In genomic region chr4:32950356-32951034, GRCm38 (mm10) we compare ENCODE assay signal across 8 mouse cellular contexts. TPM values are rescaled to one million over a fixed set of nuclear protein-coding genes. Genes with fewer than 3 reads are reported as not detected.
DNase-seq lines count a peak whose midpoint lies in the region; ATAC-seq and TF ChIP-seq lines count a peak whose summit lies in the region.

TSS of gene Ankrd6 (minus strand) at chr4:32950841.

- no peaks in the 10 kb centered on the region for H3K36me3 ChIP-seq in forebrain, embryonic 10.5 days (replicated peaks)
- no peaks in the 10 kb centered on the region for H3K36me3 ChIP-seq in heart, embryonic 14.5 days (ENCODE audit: control insufficient read depth, insufficient read depth, low read length)
- no peaks in the 10 kb centered on the region for H3K36me3 ChIP-seq in liver, embryonic 14.5 days (replicated peaks; ENCODE audit: control insufficient read depth, insufficient read depth, low read depth)
- no peaks in the 10 kb centered on the region for H3K36me3 ChIP-seq in neural tube, embryonic 12.5 days
- H3K36me3 ChIP-seq in stomach, embryonic 16.5 days (ENCODE audit: control insufficient read depth, insufficient read depth, low read length), result no peaks in the 10 kb centered on the region

- H3K4me1 ChIP-seq in forebrain, embryonic 10.5 days, result peaks cover 37% of the 10 kb centered on the region
- H3K4me1 ChIP-seq in heart, embryonic 14.5 days (ENCODE audit: control insufficient read depth in 2 of 2, insufficient read depth in 2 of 2, low read length in 2 of 2), result peaks cover 0 to 23% of the 10 kb centered on the region in 2 experiments; a peak in 2 of 4 replicates
- peaks cover 0 to 2% of the 10 kb centered on the region in 2 experiments; a peak in 1 of 4 replicates for H3K4me1 ChIP-seq in liver, embryonic 14.5 days (replicated peaks; ENCODE audit: control insufficient read depth in 2 of 2, insufficient read depth in 2 of 2, low read length in 1 of 2)
- H3K4me1 ChIP-seq in neural tube, embryonic 12.5 days, result peaks cover 25% of the 10 kb centered on the region
- peaks cover 15% of the 10 kb centered on the region for H3K4me1 ChIP-seq in stomach, embryonic 16.5 days (ENCODE audit: control insufficient read depth, insufficient read depth, low read length)

- peak within 1 kb of the TSS; percentile 71 for H3K4me3 ChIP-seq in forebrain, embryonic 10.5 days
- H3K4me3 ChIP-seq in heart, embryonic 14.5 days (ENCODE audit: control insufficient read depth in 1 of 2, insufficient read depth in 1 of 2, low read depth in 1 of 2, low read length in 2 of 2), result peak within 1 kb of the TSS; percentile 80 to 89
- H3K4me3 ChIP-seq in liver, embryonic 14.5 days (ENCODE audit: insufficient read depth in 1 of 2, low read depth in 2 of 2, low read length in 2 of 2), result peak within 1 kb of the TSS; percentile 40 to 60
- peak within 1 kb of the TSS; percentile 62 for H3K4me3 ChIP-seq in neural tube, embryonic 12.5 days
- H3K4me3 ChIP-seq in stomach, embryonic 16.5 days (replicated peaks; ENCODE audit: low read length), result peak within 1 kb of the TSS; percentile 81

- no peaks in the 10 kb centered on the region for H3K9me3 ChIP-seq in forebrain, embryonic 10.5 days
- H3K9me3 ChIP-seq in heart, embryonic 14.5 days (ENCODE audit: control insufficient read depth, low read length), result no peaks in the 10 kb centered on the region
- no peaks in the 10 kb centered on the region for H3K9me3 ChIP-seq in liver, embryonic 14.5 days (ENCODE audit: control insufficient read depth, low read length)
- no peaks in the 10 kb centered on the region for H3K9me3 ChIP-seq in neural tube, embryonic 12.5 days
- H3K9me3 ChIP-seq in stomach, embryonic 16.5 days (replicated peaks; ENCODE audit: control insufficient read depth, low read length), result no peaks in the 10 kb centered on the region

- peak within 1 kb of the TSS; percentile 84 for H3K27ac ChIP-seq in forebrain, embryonic 10.5 days
- H3K27ac ChIP-seq in heart, embryonic 14.5 days (replicated peaks in 1 of 2; ENCODE audit: control insufficient read depth in 1 of 2, insufficient read depth in 1 of 2, low read depth in 2 of 2, low read length in 2 of 2), result 0 out of 4 replicates have a peak within 1 kb of the TSS, but pooled peaks of 1 of the 2 experiments have one; percentile 3
- no peak within 1 kb of the TSS for H3K27ac ChIP-seq in liver, embryonic 14.5 days
- no peak within 1 kb of the TSS for H3K27ac ChIP-seq in neural tube, embryonic 12.5 days
- no peak within 1 kb of the TSS for H3K27ac ChIP-seq in stomach, embryonic 16.5 days (ENCODE audit: low read length)

- TF ChIP-seq CTCF in liver, embryonic 14.5 days (IDR thresholded peaks at IDR 0.05; ENCODE audit: low read depth), result peak; percentile 84

- ATAC-seq in CD4-positive, CD25-positive, alpha-beta regulatory T cell, adult 4 months, result peak; percentile 88
- peak; percentile 89 for ATAC-seq in heart, embryonic 14.5 days (ENCODE audit: insufficient number of reproducible peaks, insufficient read depth, low FRiP score, low read depth)
- peak; percentile 85 for ATAC-seq in liver, embryonic 14.5 days (ENCODE audit: insufficient read depth)
- ATAC-seq in neural tube, embryonic 12.5 days (ENCODE audit: low FRiP score, low read depth), result peak; percentile 88
- peak; percentile 91 for ATAC-seq in stomach, embryonic 16.5 days (ENCODE audit: insufficient read depth, low FRiP score)

- peak within 1 kb of the TSS; percentile 81 for H3K4me2 ChIP-seq in heart, embryonic 14.5 days (ENCODE audit: low read length)
- peak within 1 kb of the TSS; percentile 78 for H3K4me2 ChIP-seq in liver, embryonic 14.5 days (ENCODE audit: low read depth)
- H3K4me2 ChIP-seq in neural tube, embryonic 12.5 days (replicated peaks), result peak within 1 kb of the TSS; percentile 83
- H3K4me2 ChIP-seq in stomach, embryonic 16.5 days (ENCODE audit: low read depth, low read length), result peak within 1 kb of the TSS; percentile 96

- DNase-seq in c-Kit-negative CD71-positive TER-119-positive erythroid progenitor cells, embryonic 14.5 days (ENCODE audit: low read depth, low spot score), result peak; percentile 34
- peak; percentile 87 for DNase-seq in forebrain, embryonic 10.5 days (ENCODE audit: extremely low spot score, low spot score)
- DNase-seq in kidney, postnatal 10 days, result peak; percentile 87
- DNase-seq in liver, embryonic 14.5 days (ENCODE audit: low read depth in 3 of 3, low spot score in 3 of 3), result peak; percentile 20 to 50 (median 34)

- peak within 1 kb of the TSS; percentile 84 for H3K9ac ChIP-seq in heart, embryonic 14.5 days (ENCODE audit: low read length)
- H3K9ac ChIP-seq in liver, embryonic 14.5 days (replicated peaks), result no peak within 1 kb of the TSS; the same call in 1 of the 2 replicates
- H3K9ac ChIP-seq in neural tube, embryonic 12.5 days, result peak within 1 kb of the TSS; percentile 67
- peak within 1 kb of the TSS; percentile 78 for H3K9ac ChIP-seq in stomach, embryonic 16.5 days (ENCODE audit: low read length)

- WGBS in forebrain, embryonic 10.5 days, result under 1% methylated on average over 66 of the region's 66 CpGs
- 0% methylated on average over 56 of the region's 66 CpGs for WGBS in heart, embryonic 14.5 days
- under 1% methylated on average over 66 of the region's 66 CpGs for WGBS in liver, embryonic 14.5 days (ENCODE audit: insufficient replicate concordance)
- under 1% methylated on average over 66 of the region's 66 CpGs for WGBS in neural tube, embryonic 12.5 days
- under 1% methylated on average over 66 of the region's 66 CpGs for WGBS in stomach, embryonic 16.5 days

- peaks cover 30% of the 10 kb centered on the region for H3K27me3 ChIP-seq in forebrain, embryonic 10.5 days (ENCODE audit: poor library complexity, severe bottlenecking)
- H3K27me3 ChIP-seq in heart, embryonic 14.5 days (ENCODE audit: control insufficient read depth, insufficient read depth, low read length), result peaks cover 9% of the 10 kb centered on the region
- H3K27me3 ChIP-seq in liver, embryonic 14.5 days (ENCODE audit: control insufficient read depth, insufficient read depth, low read length), result peaks cover 48% of the 10 kb centered on the region
- 0 out of 2 replicates have a peak, but pooled peaks cover 5% of the 10 kb centered on the region for H3K27me3 ChIP-seq in neural tube, embryonic 12.5 days (replicated peaks)
- H3K27me3 ChIP-seq in stomach, embryonic 16.5 days (ENCODE audit: control insufficient read depth, insufficient read depth, low read length), result peaks cover 6% of the 10 kb centered on the region

- no peak for TF ChIP-seq EP300 in liver, embryonic 14.5 days (IDR thresholded peaks at IDR 0.05; ENCODE audit: low read depth)

RNA-seq across cellular contexts. Expression of gene Ankrd6, which starts in this region (rescaled TPM):
- 1 to 10 TPM; 2.2 TPM for polyA plus RNA-seq in CD4-positive, CD25-positive, alpha-beta regulatory T cell, adult 4 months (2017; shearing (Covaris generic))
- 11.9 and 12.4 TPM in 2 replicates for polyA plus RNA-seq in forebrain, embryonic 10.5 days (2016; fragmentation: Nextera tagmentation; extraction: Ambion mirVana)
- polyA plus RNA-seq in heart, embryonic 14.5 days (2014; fragmentation: Nextera tagmentation; extraction: Ambion mirVana), result 4.5 and 4.6 TPM in 2 replicates
- polyA plus RNA-seq in liver, embryonic 14.5 days (2012; rRNA removed), result 0.19 and 0.31 TPM in 2 replicates
- 0.42 and 0.62 TPM in 2 replicates for polyA plus RNA-seq in liver, embryonic 14.5 days (2014; fragmentation: Nextera tagmentation; extraction: Ambion mirVana)
- 23.4 and 26.5 TPM in 2 replicates for polyA plus RNA-seq in neural tube, embryonic 12.5 days (2016; fragmentation: Nextera tagmentation; extraction: Ambion mirVana)
- polyA plus RNA-seq in stomach, embryonic 16.5 days (2015; fragmentation: Nextera tagmentation; extraction: Ambion mirVana), result 5.6 and 6.3 TPM in 2 replicates

Comparison
In these comparisons a context has a peak if more than half of its experiments do, and no peak if none do; other contexts are left out.
1. Peak in DNase-seq, ATAC-seq, H3K4me3 ChIP-seq and H3K4me2 ChIP-seq in liver, embryonic 14.5 days; RNA of the gene not detected or under 1 TPM.
2. DNase-seq: peak in every context shown above with its lines; median percentile 87 in forebrain, embryonic 10.5 days; 87 in kidney, postnatal 10 days; 34 in c-Kit-negative CD71-positive TER-119-positive erythroid progenitor cells, embryonic 14.5 days; 34 in liver, embryonic 14.5 days.